Mouse (Mus musculus): ENCODE results near the gene Calr3. TPM values are rescaled to one million over a fixed set of nuclear protein-coding genes. Genes with fewer than 3 reads are reported as not detected.

The Calr3 gene
- polyA plus RNA-seq, 1 experiment from 2014 or later, result 2.2 TPM

DNA sequence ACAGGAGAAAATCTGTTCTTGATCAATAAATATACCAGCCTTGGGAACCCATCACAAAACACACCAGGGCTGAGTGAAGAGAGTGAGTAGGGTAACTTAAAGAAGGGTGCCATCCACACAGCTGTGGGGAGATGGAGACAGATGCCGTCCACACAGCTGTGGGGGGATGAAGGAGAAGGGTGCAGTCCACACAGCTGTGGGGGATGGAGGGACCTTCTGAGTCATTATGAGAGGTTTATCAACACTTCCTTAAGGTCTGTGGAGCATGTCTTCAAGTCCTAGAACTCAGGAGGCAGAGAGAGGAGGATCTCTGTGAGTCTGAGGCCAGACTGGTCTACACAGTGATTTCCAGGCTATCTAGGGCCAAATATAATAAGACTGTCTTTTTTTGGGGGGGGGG, 42.3 kb downstream of the Calr3 start:
- Histone ChIP-seq H3K9me3 (ENCODE audit: control insufficient read depth, low read length) (no peaks in the 10 kb centered on the region), H3K9ac (ENCODE audit: low read depth, low read length) (no peak overlapping the region), H3K36me3 (ENCODE audit: control insufficient read depth, insufficient read depth, low read length) (peaks cover 5% of the 10 kb centered on the region; the same call in 1 of the 2 replicates), H3K4me3 (ENCODE audit: low read depth, low read length) (no peak overlapping the region), H3K27me3 (replicated peaks; ENCODE audit: control insufficient read depth, insufficient read depth, low read length) (no peaks in the 10 kb centered on the region), H3K4me1 (replicated peaks; ENCODE audit: control insufficient read depth, insufficient read depth, low read length) (peaks cover 12% of the 10 kb centered on the region; the same call in 1 of the 2 replicates), H3K4me2 (no peak overlapping the region), H3K27ac (ENCODE audit: low read depth, low read length) (no peak overlapping the region)
- no peak for ATAC-seq (replicated peaks; ENCODE audit: low FRiP score)
- WGBS, result 79% methylated on average over 1 of the region's 1 CpGs
- DNase-seq (ENCODE audit: low spot score), result no peak

DNA sequence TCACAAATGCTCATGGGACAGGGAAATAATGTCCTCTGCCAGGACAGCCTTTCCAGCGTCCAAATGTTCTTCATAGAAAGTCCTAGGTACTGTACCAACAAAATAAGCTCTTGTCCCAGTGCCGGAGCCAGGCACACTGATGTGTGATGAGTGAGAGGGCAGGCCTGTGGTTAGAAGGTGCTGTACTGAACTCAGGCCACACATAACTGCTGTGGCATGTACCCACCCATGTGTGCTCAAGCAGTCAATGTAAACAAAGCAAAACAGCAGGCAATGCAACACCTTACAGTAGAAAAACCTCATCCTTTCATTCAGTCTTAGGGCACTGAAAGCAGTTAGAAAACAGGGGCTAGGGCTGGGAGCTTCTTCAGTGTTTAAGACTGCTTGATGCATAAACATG, 57.9 kb downstream of the Calr3 start:
- no peak overlapping the region for H3K9ac ChIP-seq (ENCODE audit: low read depth, low read length)
- H3K4me3 ChIP-seq (ENCODE audit: low read depth, low read length), result no peak overlapping the region
- peaks cover 59% of the 10 kb centered on the region for H3K36me3 ChIP-seq (ENCODE audit: control insufficient read depth, insufficient read depth, low read length)
- WGBS, result 88% methylated on average over 2 of the region's 2 CpGs
- DNase-seq (ENCODE audit: low spot score) (no peak), ATAC-seq (replicated peaks; ENCODE audit: low FRiP score) (no peak)
- no peak overlapping the region for H3K4me2 ChIP-seq
- H3K27me3 ChIP-seq (replicated peaks; ENCODE audit: control insufficient read depth, insufficient read depth, low read length), result no peaks in the 10 kb centered on the region
- no peaks in the 10 kb centered on the region for H3K9me3 ChIP-seq (ENCODE audit: control insufficient read depth, low read length)
- no peak overlapping the region for H3K27ac ChIP-seq (ENCODE audit: low read depth, low read length)
- H3K4me1 ChIP-seq (replicated peaks; ENCODE audit: control insufficient read depth, insufficient read depth, low read length), result no peaks in the 10 kb centered on the region

DNA sequence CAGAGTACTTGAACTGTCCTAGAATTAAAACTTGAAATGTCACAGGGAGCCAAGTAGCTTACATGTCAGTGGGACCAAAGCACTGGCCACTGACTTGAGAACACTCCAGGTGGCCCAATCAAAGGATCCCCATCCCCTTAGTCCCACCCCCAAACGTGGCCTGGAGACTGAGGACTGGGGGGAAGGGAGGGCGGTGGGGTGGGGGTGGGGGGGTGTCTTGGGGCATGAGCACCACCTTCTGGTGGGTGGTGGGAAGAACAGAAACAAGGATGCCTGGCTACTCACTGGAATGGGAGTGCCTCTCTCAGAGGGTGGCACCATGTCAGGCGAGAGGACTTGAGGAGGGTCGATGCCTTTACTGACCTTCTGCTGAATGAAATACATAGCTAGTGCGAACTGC, 61.3 kb downstream of the Calr3 start:
- Histone ChIP-seq H3K9ac (ENCODE audit: low read depth, low read length) (no peak overlapping the region), H3K4me3 (ENCODE audit: low read depth, low read length) (no peak overlapping the region), H3K36me3 (ENCODE audit: control insufficient read depth, insufficient read depth, low read length) (peaks cover 71% of the 10 kb centered on the region), H3K27ac (ENCODE audit: low read depth, low read length) (no peak overlapping the region), H3K4me1 (replicated peaks; ENCODE audit: control insufficient read depth, insufficient read depth, low read length) (no peaks in the 10 kb centered on the region), H3K27me3 (replicated peaks; ENCODE audit: control insufficient read depth, insufficient read depth, low read length) (no peaks in the 10 kb centered on the region), H3K4me2 (no peak overlapping the region), H3K9me3 (ENCODE audit: control insufficient read depth, low read length) (no peaks in the 10 kb centered on the region)
- ATAC-seq (replicated peaks; ENCODE audit: low FRiP score) (no peak), DNase-seq (ENCODE audit: low spot score) (no peak)
- WGBS, result 63% methylated on average over 5 of the region's 5 CpGs

DNA sequence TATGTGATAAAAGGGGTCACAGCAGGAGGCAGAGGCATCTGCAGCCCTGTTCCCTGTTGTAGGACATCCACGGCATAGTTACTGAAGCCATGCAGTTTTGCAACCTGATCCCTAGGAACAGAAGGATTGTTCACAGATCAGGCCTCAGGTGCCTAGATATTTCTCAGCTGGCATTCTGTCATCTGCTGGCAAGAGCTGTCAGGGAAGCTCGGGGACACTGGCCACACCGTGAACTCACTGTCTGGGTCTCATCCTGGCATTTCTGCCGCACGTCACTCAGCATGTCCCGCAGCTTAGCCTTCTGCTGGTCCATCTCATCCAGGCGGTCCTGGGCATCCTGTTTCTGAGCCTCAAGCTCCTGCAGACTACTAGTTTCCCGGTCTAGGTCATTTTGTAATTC, 63.0 kb downstream of the Calr3 start:
- Histone ChIP-seq H3K27me3 (replicated peaks; ENCODE audit: control insufficient read depth, insufficient read depth, low read length) (no peaks in the 10 kb centered on the region), H3K4me2 (no peak overlapping the region), H3K4me3 (ENCODE audit: low read depth, low read length) (no peak overlapping the region), H3K9me3 (ENCODE audit: control insufficient read depth, low read length) (no peaks in the 10 kb centered on the region), H3K9ac (ENCODE audit: low read depth, low read length) (no peak overlapping the region), H3K4me1 (replicated peaks; ENCODE audit: control insufficient read depth, insufficient read depth, low read length) (no peaks in the 10 kb centered on the region), H3K36me3 (ENCODE audit: control insufficient read depth, insufficient read depth, low read length) (peaks cover 67% of the 10 kb centered on the region), H3K27ac (ENCODE audit: low read depth, low read length) (no peak overlapping the region)
- WGBS, result 89% methylated on average over 8 of the region's 8 CpGs
- no peak for ATAC-seq (replicated peaks; ENCODE audit: low FRiP score)
- DNase-seq (ENCODE audit: low spot score), result no peak

DNA sequence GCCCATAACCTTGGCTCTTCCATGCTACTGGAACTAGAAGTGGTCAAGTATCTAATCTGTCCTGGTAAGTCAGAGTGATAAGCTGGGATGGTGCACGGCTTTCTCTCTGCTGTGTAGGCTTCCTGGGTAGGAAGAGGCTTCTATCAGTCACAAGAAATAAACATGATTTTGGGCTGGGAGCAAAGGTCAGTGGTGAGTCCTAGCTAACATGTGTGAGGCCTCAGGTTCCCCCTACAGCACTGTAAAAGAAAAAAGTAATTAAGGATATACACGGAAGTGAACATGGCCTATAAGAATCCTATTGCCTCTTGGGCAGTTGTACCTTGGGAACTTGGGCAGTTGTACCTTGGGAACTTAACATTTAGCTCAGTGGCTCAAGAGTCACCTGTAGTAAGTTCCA, 66.8 kb downstream of the Calr3 start:
- Histone ChIP-seq H3K4me2 (no peak overlapping the region), H3K27ac (ENCODE audit: low read depth, low read length) (no peak overlapping the region), H3K36me3 (ENCODE audit: control insufficient read depth, insufficient read depth, low read length) (peaks cover 55% of the 10 kb centered on the region), H3K4me3 (ENCODE audit: low read depth, low read length) (no peak overlapping the region), H3K4me1 (replicated peaks; ENCODE audit: control insufficient read depth, insufficient read depth, low read length) (no peaks in the 10 kb centered on the region), H3K9me3 (ENCODE audit: control insufficient read depth, low read length) (no peaks in the 10 kb centered on the region), H3K9ac (ENCODE audit: low read depth, low read length) (no peak overlapping the region), H3K27me3 (replicated peaks; ENCODE audit: control insufficient read depth, insufficient read depth, low read length) (no peaks in the 10 kb centered on the region)
- DNase-seq (ENCODE audit: low spot score) (no peak), ATAC-seq (replicated peaks; ENCODE audit: low FRiP score) (no peak)
- WGBS, result 64% methylated on average over 2 of the region's 2 CpGs

DNA sequence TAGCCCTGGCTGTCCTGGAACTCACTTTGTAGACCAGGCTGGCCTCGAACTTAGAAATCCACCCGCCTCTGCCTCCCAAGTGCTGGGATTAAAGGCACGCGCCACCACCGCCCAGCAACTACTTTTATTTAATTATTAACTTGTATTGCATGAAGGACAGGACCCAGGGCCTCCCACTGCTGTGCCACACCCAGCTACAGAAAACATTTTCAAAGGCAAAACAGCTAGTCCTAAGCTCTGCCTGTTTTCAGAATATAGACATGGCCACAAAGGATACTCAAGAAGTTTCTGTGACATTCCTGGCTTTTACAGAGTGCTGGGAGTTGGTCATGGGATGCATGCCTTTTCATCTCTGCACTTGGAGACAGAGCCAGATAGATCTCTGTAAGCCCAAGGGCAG, 67.4 kb downstream of the Calr3 start:
- Histone ChIP-seq H3K4me2 (no peak overlapping the region), H3K27ac (ENCODE audit: low read depth, low read length) (no peak overlapping the region), H3K9ac (ENCODE audit: low read depth, low read length) (no peak overlapping the region), H3K9me3 (ENCODE audit: control insufficient read depth, low read length) (no peaks in the 10 kb centered on the region), H3K36me3 (ENCODE audit: control insufficient read depth, insufficient read depth, low read length) (peaks cover 54% of the 10 kb centered on the region), H3K4me1 (replicated peaks; ENCODE audit: control insufficient read depth, insufficient read depth, low read length) (no peaks in the 10 kb centered on the region), H3K27me3 (replicated peaks; ENCODE audit: control insufficient read depth, insufficient read depth, low read length) (no peaks in the 10 kb centered on the region), H3K4me3 (ENCODE audit: low read depth, low read length) (no peak overlapping the region)
- DNase-seq (ENCODE audit: low spot score) (no peak), ATAC-seq (replicated peaks; ENCODE audit: low FRiP score) (no peak)
- 86% methylated on average over 5 of the region's 5 CpGs for WGBS

DNA sequence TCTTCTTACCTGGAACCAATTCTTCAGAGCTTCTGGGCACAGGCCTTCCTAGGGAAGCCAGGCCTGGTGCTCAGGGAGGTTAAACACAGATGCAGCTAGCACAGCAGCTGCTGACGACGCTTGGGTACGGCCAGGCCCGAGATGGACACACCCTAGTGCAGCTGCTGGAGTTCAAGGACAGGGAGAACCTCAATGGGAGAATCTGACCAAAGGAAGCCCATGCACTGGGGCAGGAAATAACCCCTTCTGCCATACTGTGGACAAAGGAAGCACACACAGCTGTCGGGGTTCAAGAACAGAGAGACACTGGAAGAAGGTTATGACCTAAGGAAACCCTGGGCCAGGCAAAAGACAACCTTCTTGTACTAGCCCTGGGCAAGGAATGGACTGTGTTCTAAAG, 68.5 kb downstream of the Calr3 start:
- ATAC-seq (replicated peaks; ENCODE audit: low FRiP score), result no peak; the same call in 1 of the 2 replicates
- 74% methylated on average over 5 of the region's 5 CpGs for WGBS
- H3K36me3 ChIP-seq (ENCODE audit: control insufficient read depth, insufficient read depth, low read length), result peaks cover 52% of the 10 kb centered on the region

More for the DNA sequence above, 68.5 kb downstream of the Calr3 start:
- Histone ChIP-seq H3K27ac (ENCODE audit: low read depth, low read length) (no peak overlapping the region), H3K4me1 (replicated peaks; ENCODE audit: control insufficient read depth, insufficient read depth, low read length) (no peaks in the 10 kb centered on the region), H3K4me2 (no peak overlapping the region), H3K9ac (ENCODE audit: low read depth, low read length) (no peak overlapping the region), H3K9me3 (ENCODE audit: control insufficient read depth, low read length) (no peaks in the 10 kb centered on the region), H3K4me3 (ENCODE audit: low read depth, low read length) (no peak overlapping the region), H3K27me3 (replicated peaks; ENCODE audit: control insufficient read depth, insufficient read depth, low read length) (no peaks in the 10 kb centered on the region)
- no peak for DNase-seq (ENCODE audit: low spot score)

Small RNAs within 50 kb of the gene (microRNA-seq; reads per million reads assigned to microRNA genes)
- gene Mir7068 (ENCODE audit: borderline number of aligned reads), result 4.6 reads per million, percentile 11 among the genes with 10 or more reads in this experiment

Other genes starting within 250 kb of the Calr3 start
- gene Cib3, start 231.0 kb downstream of the Calr3 start, polyA plus RNA-seq (2014; fragmentation: Nextera tagmentation; extraction: Ambion mirVana), result not detected in 2 replicates
- gene Gm11034, start 230.2 kb downstream of the Calr3 start, polyA plus RNA-seq (2014; fragmentation: Nextera tagmentation; extraction: Ambion mirVana), result not detected in 2 replicates
- gene Fam32a, start 224.1 kb downstream of the Calr3 start, polyA plus RNA-seq (2014; fragmentation: Nextera tagmentation; extraction: Ambion mirVana), result 59.7 and 64.2 TPM in 2 replicates
- gene Ap1m1, start 203.9 kb downstream of the Calr3 start, polyA plus RNA-seq (2014; fragmentation: Nextera tagmentation; extraction: Ambion mirVana), result 111 and 119 TPM in 2 replicates
- 20.8 TPM in 2 replicates for gene Gm10282, start 138.6 kb downstream of the Calr3 start, polyA plus RNA-seq (2014; fragmentation: Nextera tagmentation; extraction: Ambion mirVana)
- gene Klf2, start 124.8 kb downstream of the Calr3 start, polyA plus RNA-seq (2014; fragmentation: Nextera tagmentation; extraction: Ambion mirVana), result 5.3 and 5.5 TPM in 2 replicates
- 45.8 and 47.4 TPM in 2 replicates for gene Eps15l1, start 22.4 kb downstream of the Calr3 start, polyA plus RNA-seq (2014; fragmentation: Nextera tagmentation; extraction: Ambion mirVana)
- 11.6 and 14.0 TPM in 2 replicates for gene 1700030K09Rik, start within 50 bp of the Calr3 start, polyA plus RNA-seq (2014; fragmentation: Nextera tagmentation; extraction: Ambion mirVana)
- 90.1 and 92.8 TPM in 2 replicates for gene Cherp, start 31.4 kb upstream of the Calr3 start, polyA plus RNA-seq (2014; fragmentation: Nextera tagmentation; extraction: Ambion mirVana)
- gene Slc35e1, start 48.7 kb upstream of the Calr3 start, polyA plus RNA-seq (2014; fragmentation: Nextera tagmentation; extraction: Ambion mirVana), result 16.8 and 18.1 TPM in 2 replicates
- 16.4 and 17.7 TPM in 2 replicates for gene Med26, start 104.4 kb upstream of the Calr3 start, polyA plus RNA-seq (2014; fragmentation: Nextera tagmentation; extraction: Ambion mirVana)
- gene Smim7, start 127.2 kb upstream of the Calr3 start, polyA plus RNA-seq (2014; fragmentation: Nextera tagmentation; extraction: Ambion mirVana), result 77.9 and 78.0 TPM in 2 replicates
- 4.4 and 4.6 TPM in 2 replicates for gene Tmem38a, start 128.2 kb upstream of the Calr3 start, polyA plus RNA-seq (2014; fragmentation: Nextera tagmentation; extraction: Ambion mirVana)
- not detected in 2 replicates for gene Nwd1, start 202.8 kb upstream of the Calr3 start, polyA plus RNA-seq (2014; fragmentation: Nextera tagmentation; extraction: Ambion mirVana)

Measured in liver, embryonic 11.5 days (tissue).